Mouse (Mus musculus) ES-E14 (cell line): ENCODE data around the gene Wfdc15a. TPM values are rescaled to one million over a fixed set of nuclear protein-coding genes. Genes with fewer than 3 reads are reported as not detected.

Experiments
- DNase-seq: peaks from one replicate; pipeline ENCODE4 v3.0.0-alpha.2; 2013; ENCODE audit warnings: low read depth, low spot score
- H3K27ac ChIP-seq: 2 replicates; pipeline ENCODE4 v1.5.1; 2012; ENCODE audit warnings: low read depth, mild to moderate bottlenecking, low read length, moderate library complexity, mixed read lengths; ENCODE audit not compliant: poor library complexity, insufficient read depth, severe bottlenecking
- H3K36me3 ChIP-seq: 2 replicates; pipeline ENCODE4 v1.6.1; 2012; ENCODE audit warnings: mild to moderate bottlenecking, low read length, moderate library complexity, mixed read lengths; ENCODE audit not compliant: control insufficient read depth, poor library complexity, insufficient read depth, severe bottlenecking
- H3K4me1 ChIP-seq, 2 experiments: fragments of 150-350 bp in 1 of 2; sonication (generic) in 1 of 2; 2 replicates each; pipeline ENCODE4 v1.6.1; 2012; ENCODE audit warnings: low read length in 2 of 2, mild to moderate bottlenecking in 1 of 2, mixed read lengths in 1 of 2; ENCODE audit not compliant: control insufficient read depth in 2 of 2, insufficient read depth in 2 of 2, poor library complexity in 1 of 2
- H3K4me3 ChIP-seq, 2 experiments: fragments of 150-350 bp in 1 of 2; sonication (generic) in 1 of 2; 2 replicates each; pipeline ENCODE4 v1.5.1; 2012; ENCODE audit warnings: low read length in 2 of 2, low read depth in 1 of 2, mild to moderate bottlenecking in 1 of 2, mixed read lengths in 1 of 2; ENCODE audit not compliant: insufficient read depth in 1 of 2, poor library complexity in 1 of 2, severe bottlenecking in 1 of 2
- H3K9ac ChIP-seq: 2 replicates; pipeline ENCODE4 v1.6.1; 2012; ENCODE audit warnings: low read depth, mild to moderate bottlenecking, low read length, mixed read lengths; ENCODE audit not compliant: poor library complexity, insufficient read depth, severe bottlenecking
- H3K9me3 ChIP-seq: fragments of 150-350 bp; sonication (generic); 2 replicates; pipeline ENCODE4 v1.6.1; 2012; ENCODE audit warnings: low read depth, mild to moderate bottlenecking, low read length; ENCODE audit not compliant: control insufficient read depth, insufficient read depth
- CHD2 ChIP-seq: IDR thresholded peaks from 2 replicates; pipeline ENCODE4 v1.6.1; 2014; ENCODE audit warnings: mild to moderate bottlenecking, low read depth, low read length, inconsistent platforms
- HCFC1 ChIP-seq: IDR thresholded peaks from 2 replicates; pipeline ENCODE4 v1.6.1; 2012; ENCODE audit warnings: low read length, inconsistent platforms, borderline replicate concordance; ENCODE audit not compliant: insufficient read depth
- MAFK ChIP-seq: IDR thresholded peaks from 2 replicates; pipeline ENCODE4 v1.6.1; 2014; ENCODE audit warnings: mild to moderate bottlenecking, low read depth, low read length, inconsistent platforms; ENCODE audit not compliant: insufficient read depth
- ZC3H11A ChIP-seq: IDR thresholded peaks from 2 replicates; pipeline ENCODE4 v1.6.1; 2012; ENCODE audit warnings: low read depth, mild to moderate bottlenecking, inconsistent platforms, low read length, borderline replicate concordance
- ZNF384 ChIP-seq: IDR thresholded peaks from 2 replicates; pipeline ENCODE4 v1.6.1; 2012; ENCODE audit warnings: low read depth, low read length, inconsistent platforms
- in situ Hi-C, 2 experiments: fragments of 600-800 bp; cut with MboI; formaldehyde crosslinking; loops; one replicate each; pipeline ENCODE4 v1.15.1; 2025; ENCODE audit warnings: low sequenced_read_pairs in 2 of 2, inconsistent platforms in 1 of 2; ENCODE audit not compliant: unreplicated experiment in 2 of 2
- total RNA-seq: library from RNA; depleted of rRNA; stranded (reverse); fragments of 300-350 nt; gene quantifications from 2 replicates; pipeline ENCODE4 v1.2.3, GENCODE M21; 2012

Wfdc15a gene
- total RNA-seq, 1 experiment = 11.9 TPM

DNA sequence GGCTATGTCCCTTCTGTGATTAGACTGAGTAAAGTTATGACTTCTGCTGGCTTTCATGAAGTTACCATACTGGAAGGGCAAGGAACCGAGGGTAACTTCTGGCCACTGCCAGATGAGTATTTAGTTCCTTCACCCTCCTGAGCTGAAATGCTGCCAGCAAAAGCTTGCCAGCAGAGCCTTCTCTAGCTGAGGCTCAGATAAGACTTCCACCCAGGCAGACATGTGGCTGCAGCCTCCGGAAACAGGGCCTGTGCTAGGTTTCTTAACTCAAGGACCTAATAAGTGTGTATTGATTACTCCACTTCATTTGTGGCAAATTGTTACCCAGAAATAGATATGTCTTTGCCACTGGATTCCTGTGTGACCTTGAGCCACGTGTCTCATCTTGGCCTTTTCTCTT is 26.5 kb downstream of the Wfdc15a start:
- Histone ChIP-seq H3K9ac (no peak overlapping the region), H3K36me3 (no peaks in the 10 kb centered on the region), H3K4me3 (no peak overlapping the region), H3K27ac (no peak overlapping the region), H3K9me3 (no peaks in the 10 kb centered on the region), H3K4me1 (no peaks in the 10 kb centered on the region)
- DNase-seq = no peak
- in situ Hi-C loops = no loop called here
- TF ChIP-seq CHD2 (no peak), MAFK (no peak), ZNF384 (no peak), HCFC1 (no peak), ZC3H11A (no peak)

DNA sequence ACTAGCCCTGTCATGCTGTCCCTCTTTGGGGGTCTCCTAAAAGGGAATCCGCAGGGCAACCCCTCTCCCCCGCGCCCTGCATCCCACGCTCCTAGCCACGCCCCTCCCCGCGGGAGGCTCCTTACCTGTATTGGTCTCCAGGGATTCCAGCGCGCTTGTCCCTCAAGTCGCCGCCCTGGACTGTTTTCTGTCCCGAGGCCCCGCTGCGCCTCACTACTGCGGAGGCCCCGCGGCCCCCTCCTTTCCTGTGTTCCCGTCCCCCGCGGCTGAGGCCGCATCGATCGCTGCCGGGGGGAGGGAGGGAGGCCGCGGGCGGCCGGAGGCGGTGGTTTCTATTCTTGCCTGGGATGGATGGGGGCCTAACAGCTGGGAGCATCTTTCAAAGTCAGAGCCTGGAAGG is 29.0 kb downstream of the Wfdc15a start, which contains the start of gene Kcns1:
Kcns1 (minus strand) TSS at position 212 of the 400 bp plus-strand sequence.
- in situ Hi-C loops = no loop called here
- TF ChIP-seq MAFK = no peak
- no peak for TF ChIP-seq HCFC1
- TF ChIP-seq ZC3H11A = no peak
- TF ChIP-seq CHD2 = no peak
- no peak for TF ChIP-seq ZNF384
- no peak for DNase-seq
- H3K4me1 ChIP-seq = 0 out of 4 replicates have a peak, but pooled peaks cover 0 to 3% of the 10 kb centered on the region in 2 experiments
- H3K9me3 ChIP-seq = no peaks in the 10 kb centered on the region
- H3K27ac ChIP-seq = no peak within 1 kb of the TSS
- no peaks in the 10 kb centered on the region for H3K36me3 ChIP-seq
- H3K9ac ChIP-seq = peak within 1 kb of the TSS; percentile 15; the same call in 1 of the 2 replicates
- H3K4me3 ChIP-seq = peak within 1 kb of the TSS; percentile 28 to 55; a peak in 2 of 4 replicates

GRCm38 (mm10) chr2:164170326-164170725 is 29.6 kb downstream of the Wfdc15a start:
- Histone ChIP-seq H3K4me1 (0 out of 4 replicates have a peak, but pooled peaks cover 0 to 3% of the 10 kb centered on the region in 2 experiments), H3K9me3 (no peaks in the 10 kb centered on the region), H3K9ac (no peak overlapping the region), H3K4me3 (no peak overlapping the region), H3K27ac (no peak overlapping the region), H3K36me3 (no peaks in the 10 kb centered on the region)
- TF ChIP-seq ZC3H11A (no peak), CHD2 (no peak), HCFC1 (no peak), MAFK (no peak), ZNF384 (no peak)
- in situ Hi-C loops = no loop called here
- no peak for DNase-seq

DNA sequence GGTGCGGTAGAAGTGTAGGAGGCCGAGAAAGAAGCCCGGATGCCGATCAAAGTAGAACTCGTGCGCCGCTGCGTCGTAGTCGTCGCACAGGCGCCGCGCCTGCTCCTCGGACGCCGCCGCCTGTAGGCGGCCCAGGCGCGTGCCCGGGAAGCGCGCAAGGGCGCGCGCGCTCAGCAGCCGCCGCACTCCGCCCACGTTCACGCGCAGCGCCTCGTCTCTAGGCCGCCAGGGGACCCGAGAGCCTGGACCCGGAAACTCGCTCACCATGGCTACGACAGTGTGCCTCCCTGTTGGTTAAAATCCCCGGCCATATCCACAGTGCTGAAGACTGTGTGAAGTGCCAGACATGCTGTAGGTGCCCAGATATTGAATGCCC is 31.4 kb downstream of the Wfdc15a start:
- peak overlapping the region; percentile 4; the same call in 1 of the 2 replicates for H3K9ac ChIP-seq
- in situ Hi-C loops = no loop called here

More for the DNA sequence above, 31.4 kb downstream of the Wfdc15a start:
- TF ChIP-seq HCFC1 = no peak
- no peak for TF ChIP-seq ZNF384
- no peak for TF ChIP-seq MAFK
- no peak for TF ChIP-seq ZC3H11A
- no peak for TF ChIP-seq CHD2
- Histone ChIP-seq H3K4me1 (0 out of 4 replicates have a peak, but pooled peaks cover 0 to 3% of the 10 kb centered on the region in 2 experiments), H3K4me3 (peak overlapping the region; percentile 29 to 48; a peak in 3 of 4 replicates), H3K27ac (no peak overlapping the region), H3K9me3 (no peaks in the 10 kb centered on the region), H3K36me3 (no peaks in the 10 kb centered on the region)
- DNase-seq = peak; percentile 22
